Mouse (Mus musculus): ENCODE measurements around the gene Calhm1. TPM values are rescaled to one million over a fixed set of nuclear protein-coding genes. Genes with fewer than 3 reads are reported as not detected.
"Not testable (repeated sequence)": the region's sequence is repeated elsewhere in the genome, so short reads cannot be mapped to it uniquely, and the experiment has no call there.

Calhm1 gene
- total RNA-seq, 1 experiment from 2014 or later, result not detected

GRCm38 (mm10) chr19:47157664-47158063, 13.6 kb upstream of the Calhm1 start, which contains the start of gene Calhm3:
Gene Calhm3, minus strand, starts transcription at chr19:47157764.
- ATAC-seq (replicated peaks; ENCODE audit: low read depth, poor library complexity, severe bottlenecking), result no peak

GRCm38 (mm10) chr19:47153767-47154166, 9.7 kb upstream of the Calhm1 start:
- no peak for ATAC-seq (replicated peaks; ENCODE audit: low read depth, poor library complexity, severe bottlenecking)

GRCm38 (mm10) chr19:47152062-47152369, 8.0 kb upstream of the Calhm1 start:
- ATAC-seq (replicated peaks; ENCODE audit: low read depth, poor library complexity, severe bottlenecking), result no peak

- ATAC-seq (replicated peaks; ENCODE audit: low read depth, poor library complexity, severe bottlenecking), result no peak
Observed at GRCm38 (mm10) chr19:47151332-47152061, 7.4 kb upstream of the Calhm1 start.

- no peak for ATAC-seq (replicated peaks; ENCODE audit: low read depth, poor library complexity, severe bottlenecking)
Observed at GRCm38 (mm10) chr19:47149854-47150253, 5.8 kb upstream of the Calhm1 start.

- ATAC-seq (replicated peaks; ENCODE audit: low read depth, poor library complexity, severe bottlenecking), result no peak
Observed at GRCm38 (mm10) chr19:47148267-47148847, 4.3 kb upstream of the Calhm1 start.

GRCm38 (mm10) chr19:47142438-47142837, 1.6 kb downstream of the Calhm1 start:
- ATAC-seq (replicated peaks; ENCODE audit: low read depth, poor library complexity, severe bottlenecking), result no peak

GRCm38 (mm10) chr19:47139611-47140010, 4.4 kb downstream of the Calhm1 start:
- not testable (repeated sequence) for ATAC-seq (replicated peaks; ENCODE audit: low read depth, poor library complexity, severe bottlenecking)

GRCm38 (mm10) chr19:47137771-47138421, 6.2 kb downstream of the Calhm1 start, which contains the start of gene Calhm2:
Gene Calhm2, minus strand, starts transcription at chr19:47138294.
- ATAC-seq (replicated peaks; ENCODE audit: low read depth, poor library complexity, severe bottlenecking), result peak; percentile 52

- peak; percentile 59 for ATAC-seq (replicated peaks; ENCODE audit: low read depth, poor library complexity, severe bottlenecking)
Observed at GRCm38 (mm10) chr19:47137051-47137581, 6.9 kb downstream of the Calhm1 start.

GRCm38 (mm10) chr19:47136170-47136569, 7.9 kb downstream of the Calhm1 start:
- ATAC-seq (replicated peaks; ENCODE audit: low read depth, poor library complexity, severe bottlenecking), result no peak

GRCm38 (mm10) chr19:47135568-47135967, 8.5 kb downstream of the Calhm1 start:
- ATAC-seq (replicated peaks; ENCODE audit: low read depth, poor library complexity, severe bottlenecking), result no peak

- ATAC-seq (replicated peaks; ENCODE audit: low read depth, poor library complexity, severe bottlenecking), result peak; percentile 72
Observed at GRCm38 (mm10) chr19:47133161-47133560, 10.9 kb downstream of the Calhm1 start.

GRCm38 (mm10) chr19:47130551-47131125, 13.4 kb downstream of the Calhm1 start:
- no peak for ATAC-seq (replicated peaks; ENCODE audit: low read depth, poor library complexity, severe bottlenecking)

- ATAC-seq (replicated peaks; ENCODE audit: low read depth, poor library complexity, severe bottlenecking), result no peak
Observed at GRCm38 (mm10) chr19:47128835-47129234, 15.2 kb downstream of the Calhm1 start.

- ATAC-seq (replicated peaks; ENCODE audit: low read depth, poor library complexity, severe bottlenecking), result no peak
Observed at GRCm38 (mm10) chr19:47128164-47128563, 15.9 kb downstream of the Calhm1 start.

- ATAC-seq (replicated peaks; ENCODE audit: low read depth, poor library complexity, severe bottlenecking), result peak; percentile 69; the same call in 1 of the 2 replicates
Observed at GRCm38 (mm10) chr19:47122802-47123201, 21.3 kb downstream of the Calhm1 start.

GRCm38 (mm10) chr19:47121054-47121453, 23.0 kb downstream of the Calhm1 start:
- peak; percentile 78 for ATAC-seq (replicated peaks; ENCODE audit: low read depth, poor library complexity, severe bottlenecking)

- no peak for ATAC-seq (replicated peaks; ENCODE audit: low read depth, poor library complexity, severe bottlenecking)
Observed at GRCm38 (mm10) chr19:47118634-47119033, 25.4 kb downstream of the Calhm1 start.

- no peak for ATAC-seq (replicated peaks; ENCODE audit: low read depth, poor library complexity, severe bottlenecking)
Observed at GRCm38 (mm10) chr19:47104641-47105271, 39.3 kb downstream of the Calhm1 start.
